In genomic region chr3:138244338-138244874, GRCm38 (mm10) we compare ENCODE assay signal across 32 mouse cellular contexts. TPM values are rescaled to one million over a fixed set of nuclear protein-coding genes. Genes with fewer than 3 reads are reported as not detected.
DNase-seq lines count a peak whose midpoint lies in the region; ATAC-seq and TF ChIP-seq lines count a peak whose summit lies in the region.
"Had no signal": no experiment of that assay in that cellular context is flagged by ENCODE, and none has a peak within 500 bp of the region (broad histone marks: within the 10 kb centered on the region; RNA-seq: fewer than 3 reads in every experiment).

No protein-coding gene starts in this region.

- no peak overlapping the region for H3K4me2 ChIP-seq in intestine, postnatal 0 days (replicated peaks; ENCODE audit: low read depth)
- H3K4me2 ChIP-seq: embryonic facial prominence, embryonic 13.5 days; forebrain, embryonic 15.5 days; heart, embryonic 12.5 days; hindbrain, embryonic 14.5 days; limb, embryonic 13.5 days; liver, embryonic 12.5 days; neural tube, embryonic 12.5 days; stomach, embryonic 15.5 days had no signal

- no peak for TF ChIP-seq CTCF in intestine, postnatal 0 days (IDR thresholded peaks at IDR 0.05; ENCODE audit: low read depth)

- ATAC-seq in intestine, postnatal 0 days, result no peak; the same call in 1 of the 2 replicates
- ATAC-seq: CD4-positive, CD25-positive, alpha-beta regulatory T cell, adult 4 months; forebrain, embryonic 15.5 days; liver, embryonic 12.5 days had no signal

- DNase-seq in kidney, adult 18-20 months, result peak; percentile 61
- DNase-seq in kidney, postnatal 10 days, result no peak
- DNase-seq in kidney, adult 8-10 months, result peak; percentile 54 to 59
- DNase-seq in kidney, postnatal 14 days, result peak; percentile 45
- DNase-seq in cerebellum, adult 8-10 months, result no peak
- no peak for DNase-seq in thymus, postnatal 36 days
- DNase-seq: adrenal gland, postnatal 14 days; cerebellum, adult 11 months; cerebellum, postnatal 10 days; gastrocnemius, postnatal 25 days; heart, adult 11 months; lung, adult 18-20 months; lung, postnatal 10 days; thymus, adult 18-20 months; thymus, postnatal 25 days had no signal

- H3K9ac ChIP-seq in intestine, postnatal 0 days (ENCODE audit: low read depth, low read length), result no peak overlapping the region
- H3K9ac ChIP-seq: embryonic facial prominence, embryonic 13.5 days; forebrain, embryonic 15.5 days; heart, embryonic 12.5 days; hindbrain, embryonic 14.5 days; limb, embryonic 13.5 days; liver, embryonic 12.5 days; neural tube, embryonic 12.5 days; stomach, embryonic 15.5 days had no signal

- H3K36me3 ChIP-seq in intestine, postnatal 0 days (ENCODE audit: control insufficient read depth, insufficient read depth), result no peaks in the 10 kb centered on the region
- H3K36me3 ChIP-seq: embryonic facial prominence, embryonic 13.5 days; forebrain, embryonic 10.5 days; forebrain, embryonic 15.5 days; heart, embryonic 12.5 days; limb, embryonic 13.5 days; liver, embryonic 12.5 days; neural tube, embryonic 12.5 days; stomach, embryonic 15.5 days had no signal

- H3K27me3 ChIP-seq in intestine, postnatal 0 days (replicated peaks; ENCODE audit: control insufficient read depth, insufficient read depth, low read length), result no peaks in the 10 kb centered on the region
- H3K27me3 ChIP-seq: embryonic facial prominence, embryonic 13.5 days; forebrain, embryonic 15.5 days; heart, embryonic 12.5 days; liver, embryonic 12.5 days; neural tube, embryonic 12.5 days; stomach, embryonic 15.5 days had no signal

- H3K27ac ChIP-seq in intestine, postnatal 0 days (ENCODE audit: low read depth, low read length), result peak overlapping the region; percentile 35; the same call in 1 of the 2 replicates
- H3K27ac ChIP-seq: embryonic facial prominence, embryonic 13.5 days; forebrain, embryonic 10.5 days; forebrain, embryonic 15.5 days; hindbrain, embryonic 14.5 days; left cerebral cortex, adult 2 months; limb, embryonic 13.5 days; liver, embryonic 12.5 days; macrophage; neural tube, embryonic 12.5 days; stomach, embryonic 15.5 days had no signal

- no peak overlapping the region for H3K4me3 ChIP-seq in intestine, postnatal 0 days (ENCODE audit: low read depth, low read length)
- H3K4me3 ChIP-seq: embryonic facial prominence, embryonic 13.5 days; forebrain, embryonic 10.5 days; forebrain, embryonic 15.5 days; heart, embryonic 12.5 days; left cerebral cortex, adult 2 months; limb, embryonic 13.5 days; liver, embryonic 12.5 days; myocyte; neural tube, embryonic 12.5 days; stomach, embryonic 15.5 days had no signal

- no peaks in the 10 kb centered on the region for H3K9me3 ChIP-seq in intestine, postnatal 0 days (ENCODE audit: control insufficient read depth)
- H3K9me3 ChIP-seq: embryonic facial prominence, embryonic 13.5 days; forebrain, embryonic 10.5 days; forebrain, embryonic 15.5 days; heart, embryonic 12.5 days; limb, embryonic 13.5 days; liver, embryonic 12.5 days; neural tube, embryonic 12.5 days; stomach, embryonic 15.5 days had no signal

- peaks cover 2% of the 10 kb centered on the region; the same call in 1 of the 2 replicates for H3K4me1 ChIP-seq in intestine, postnatal 0 days (replicated peaks; ENCODE audit: control insufficient read depth, insufficient read depth, low read length)
- H3K4me1 ChIP-seq: forebrain, embryonic 10.5 days; heart, embryonic 12.5 days; neural tube, embryonic 12.5 days; stomach, embryonic 15.5 days had no signal

- WGBS in intestine, postnatal 0 days, result 58% methylated on average over 7 of the region's 7 CpGs

RNA-seq across cellular contexts. Expression of gene Adh1, which starts 16.4 kb away (rescaled TPM):
- 101 and 113 TPM in 2 replicates for polyA plus RNA-seq in intestine, postnatal 0 days (2015; fragmentation: Nextera tagmentation; extraction: Ambion mirVana)
- polyA plus RNA-seq: macrophage, myocyte had no signal

RNA-seq across cellular contexts. Expression of gene Adh7, which starts 26.8 kb away (rescaled TPM):
- 0.31 and 0.64 TPM in 2 replicates for polyA plus RNA-seq in intestine, postnatal 0 days (2015; fragmentation: Nextera tagmentation; extraction: Ambion mirVana)
- polyA plus RNA-seq: CD4-positive, CD25-positive, alpha-beta regulatory T cell, adult 4 months; forebrain, embryonic 10.5 days; heart, embryonic 12.5 days; heart, postnatal 0 days; macrophage; neural tube, embryonic 12.5 days had no signal

RNA-seq across cellular contexts. Expression of gene 4930579F01Rik, which starts 50.8 kb away (rescaled TPM):
- polyA plus RNA-seq in intestine, postnatal 0 days (2015; fragmentation: Nextera tagmentation; extraction: Ambion mirVana), result 0.09 and 0.10 TPM in 2 replicates
- polyA plus RNA-seq: CD4-positive, CD25-positive, alpha-beta regulatory T cell, adult 4 months; forebrain, embryonic 10.5 days; forebrain, embryonic 15.5 days; frontal cortex, adult 2 months; heart, embryonic 12.5 days; heart, postnatal 0 days; hindbrain, embryonic 14.5 days; liver, embryonic 12.5 days; macrophage; midbrain, postnatal 0 days; myocyte; neural tube, embryonic 12.5 days had no signal

Comparison
In these comparisons a context has a peak if more than half of its experiments do, and no peak if none do; other contexts are left out.
1. DNase-seq: peak in kidney, adult 18-20 months (single experiment), kidney, adult 8-10 months (2 of 2) and kidney, postnatal 14 days (single experiment); none in kidney, postnatal 10 days (single experiment), cerebellum, adult 8-10 months (single experiment) and thymus, postnatal 36 days (0 of 2).